Mouse (Mus musculus) liver, embryonic 13.5 days (tissue): ENCODE measurements around the gene Itgb3. TPM values are rescaled to one million over a fixed set of nuclear protein-coding genes. Genes with fewer than 3 reads are reported as not detected.

Experiments used
- ATAC-seq: fragments of 200-750 bp; cut with Nextera tagmentation; 2 replicates; pipeline ENCODE4 v1.8.0; 2017; ENCODE audit warnings: low read depth, mild to moderate bottlenecking, moderate number of reproducible peaks, moderate library complexity
- DNase-seq: peaks from one replicate; pipeline ENCODE4 v3.0.0; 2022
- H3K27ac ChIP-seq: fragments of 300-500 bp; sonication (generic); 2 replicates; pipeline ENCODE4 v1.5.1; 2015; ENCODE audit warnings: moderate library complexity, mild to moderate bottlenecking, inconsistent platforms
- H3K27me3 ChIP-seq: fragments of 300-500 bp; sonication (generic); 2 replicates; pipeline ENCODE4 v1.6.1; 2015; ENCODE audit warnings: mild to moderate bottlenecking, inconsistent platforms
- H3K36me3 ChIP-seq: fragments of 300-500 bp; sonication (generic); 2 replicates; pipeline ENCODE4 v1.6.1; 2015; ENCODE audit warnings: mild to moderate bottlenecking, inconsistent platforms
- H3K4me1 ChIP-seq: fragments of 300-500 bp; sonication (generic); replicated peaks from 2 replicates; pipeline ENCODE4 v1.6.1; 2015; ENCODE audit warnings: inconsistent platforms
- H3K4me2 ChIP-seq: fragments of 300-500 bp; sonication (generic); 2 replicates; pipeline ENCODE4 v1.6.1; 2015; ENCODE audit warnings: inconsistent platforms, mild to moderate bottlenecking, moderate library complexity
- H3K4me3 ChIP-seq: fragments of 300-500 bp; sonication (generic); replicated peaks from 2 replicates; pipeline ENCODE4 v1.5.1; 2015; ENCODE audit warnings: mild to moderate bottlenecking, inconsistent platforms
- H3K9ac ChIP-seq: fragments of 300-500 bp; sonication (generic); 2 replicates; pipeline ENCODE4 v1.6.1; 2015; ENCODE audit warnings: mild to moderate bottlenecking, inconsistent platforms
- H3K9me3 ChIP-seq: fragments of 300-500 bp; sonication (generic); replicated peaks from 2 replicates; pipeline ENCODE4 v1.6.1; 2016; ENCODE audit warnings: inconsistent platforms
- WGBS: fragments of 180-500 bp; shearing (Covaris S2); methylation state at CpG from one replicate; pipeline ENCODE4 v1.1.7; 2015; ENCODE audit not compliant: insufficient replicate concordance; 5-methylcytosine and 5-hydroxymethylcytosine counted together
- polyA plus RNA-seq: library from polyadenylated mRNA; unstranded; fragments of >200 nt; fragmentation: Nextera tagmentation; extraction: Ambion mirVana; gene quantifications from 2 replicates; pipeline ENCODE4 v1.2.1, GENCODE M21; 2015

Itgb3 gene
- polyA plus RNA-seq, 1 experiment from 2014 or later, result 16.5 TPM

DNA sequence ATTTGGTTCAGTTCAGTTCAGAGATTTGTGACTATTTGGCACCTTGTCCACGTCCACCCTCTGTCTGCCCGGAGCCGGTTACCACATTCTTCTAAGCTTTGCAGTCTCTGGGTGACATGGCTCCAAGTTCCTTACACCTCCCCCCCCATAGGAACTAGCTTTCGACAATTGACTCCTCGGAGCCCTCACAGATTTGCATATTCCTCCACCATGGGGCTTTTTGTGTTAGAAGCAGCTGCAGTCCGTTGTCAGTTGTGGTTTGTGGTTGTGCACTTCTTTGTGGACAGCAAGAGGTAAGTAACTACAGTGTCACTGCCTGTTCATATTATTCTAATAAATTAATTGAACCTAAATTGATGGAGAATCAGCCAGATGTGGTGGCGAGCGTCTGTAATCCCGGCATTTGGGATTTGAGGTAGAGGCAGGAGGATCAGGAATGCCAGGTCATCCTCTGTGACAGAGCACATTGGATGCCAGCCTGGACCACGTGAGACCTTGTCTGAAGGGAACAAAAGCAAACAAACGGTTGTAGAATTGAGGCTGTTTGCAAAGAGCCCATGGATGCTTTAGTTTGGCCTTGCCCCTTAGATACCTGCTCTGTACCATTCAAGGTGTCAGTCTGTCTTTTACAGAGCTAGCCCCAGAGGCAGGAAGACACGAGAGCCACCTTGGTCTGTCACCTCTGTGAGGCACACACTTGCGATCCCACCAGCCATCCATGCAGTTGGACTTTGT is 25.0 kb upstream of the Itgb3 start:
- Histone ChIP-seq H3K4me1 (peaks cover 8% of the 10 kb centered on the region; the same call in 1 of the 2 replicates), H3K36me3 (no peaks in the 10 kb centered on the region), H3K9me3 (no peaks in the 10 kb centered on the region), H3K27ac (no peak overlapping the region), H3K27me3 (peaks cover 45% of the 10 kb centered on the region), H3K4me3 (no peak overlapping the region), H3K4me2 (no peak overlapping the region), H3K9ac (no peak overlapping the region)
- no peak for DNase-seq
- ATAC-seq, result no peak
- WGBS, result 34% methylated on average over 13 of the region's 13 CpGs

GRCm38 (mm10) chr11:104585495-104585894 is 22.3 kb upstream of the Itgb3 start:
- H3K9ac ChIP-seq, result no peak overlapping the region
- peaks cover 26% of the 10 kb centered on the region for H3K27me3 ChIP-seq
- H3K27ac ChIP-seq, result no peak overlapping the region
- no peak for DNase-seq
- WGBS, result 62% methylated on average over 5 of the region's 5 CpGs
- H3K9me3 ChIP-seq, result no peaks in the 10 kb centered on the region
- no peak for ATAC-seq
- no peak overlapping the region for H3K4me2 ChIP-seq
- peaks cover 8% of the 10 kb centered on the region; the same call in 1 of the 2 replicates for H3K4me1 ChIP-seq
- H3K4me3 ChIP-seq, result no peak overlapping the region
- H3K36me3 ChIP-seq, result no peaks in the 10 kb centered on the region

DNA sequence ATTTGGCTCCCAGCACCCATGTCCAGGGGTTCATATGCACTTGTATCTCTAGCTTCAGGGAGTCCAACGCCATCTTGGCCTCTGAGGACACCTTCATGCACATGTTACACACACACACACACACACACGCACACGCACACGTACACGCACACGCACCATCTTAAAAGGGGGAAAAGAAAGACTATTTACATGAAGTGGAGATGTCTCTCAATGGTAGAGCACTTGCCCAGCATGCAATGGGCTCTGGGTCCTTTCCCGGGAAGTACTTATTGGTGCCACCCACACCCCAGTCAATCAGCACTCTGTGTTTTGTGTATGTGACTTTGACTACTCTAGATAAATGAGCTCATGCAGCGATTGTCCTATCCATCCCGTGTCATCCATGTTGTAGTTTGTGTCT is 19.9 kb upstream of the Itgb3 start:
- WGBS, result 82% methylated on average over 9 of the region's 9 CpGs
- DNase-seq (no peak), ATAC-seq (no peak)
- Histone ChIP-seq H3K4me2 (no peak overlapping the region), H3K9ac (no peak overlapping the region), H3K9me3 (no peaks in the 10 kb centered on the region), H3K27me3 (peaks cover 4% of the 10 kb centered on the region), H3K27ac (no peak overlapping the region), H3K4me1 (no peaks in the 10 kb centered on the region), H3K36me3 (no peaks in the 10 kb centered on the region), H3K4me3 (no peak overlapping the region)

- H3K4me3 ChIP-seq, result no peak overlapping the region
- H3K36me3 ChIP-seq, result no peaks in the 10 kb centered on the region
- no peaks in the 10 kb centered on the region for H3K4me1 ChIP-seq
- 64% methylated on average over 2 of the region's 2 CpGs for WGBS
- no peak overlapping the region for H3K9ac ChIP-seq
- no peak for ATAC-seq
- no peaks in the 10 kb centered on the region for H3K9me3 ChIP-seq
- H3K27me3 ChIP-seq, result no peaks in the 10 kb centered on the region
- DNase-seq, result no peak
- H3K27ac ChIP-seq, result no peak overlapping the region
- H3K4me2 ChIP-seq, result no peak overlapping the region
Observed at GRCm38 (mm10) chr11:104588513-104588912, 19.3 kb upstream of the Itgb3 start.

- DNase-seq (no peak), ATAC-seq (no peak)
- no peaks in the 10 kb centered on the region for H3K36me3 ChIP-seq
- H3K27ac ChIP-seq, result no peak overlapping the region
- H3K27me3 ChIP-seq, result no peaks in the 10 kb centered on the region
- H3K4me2 ChIP-seq, result no peak overlapping the region
- H3K4me1 ChIP-seq, result no peaks in the 10 kb centered on the region
- no peak overlapping the region for H3K9ac ChIP-seq
- no peaks in the 10 kb centered on the region for H3K9me3 ChIP-seq
- 57% methylated on average over 1 of the region's 1 CpGs for WGBS
- H3K4me3 ChIP-seq, result no peak overlapping the region
Observed at GRCm38 (mm10) chr11:104589570-104589969, 18.2 kb upstream of the Itgb3 start.

GRCm38 (mm10) chr11:104590148-104590547 is 17.7 kb upstream of the Itgb3 start:
- Histone ChIP-seq H3K36me3 (no peaks in the 10 kb centered on the region), H3K4me3 (no peak overlapping the region), H3K9ac (no peak overlapping the region), H3K4me2 (no peak overlapping the region), H3K9me3 (no peaks in the 10 kb centered on the region), H3K27ac (no peak overlapping the region), H3K4me1 (no peaks in the 10 kb centered on the region), H3K27me3 (no peaks in the 10 kb centered on the region)
- ATAC-seq (peak; percentile 59), DNase-seq (peak; percentile 44)
- WGBS, result under 1% methylated on average over 8 of the region's 8 CpGs

- 64% methylated on average over 13 of the region's 13 CpGs for WGBS
- H3K9me3 ChIP-seq, result no peaks in the 10 kb centered on the region
- H3K27me3 ChIP-seq, result no peaks in the 10 kb centered on the region
- no peak overlapping the region for H3K4me3 ChIP-seq
- H3K4me1 ChIP-seq, result no peaks in the 10 kb centered on the region
- H3K36me3 ChIP-seq, result no peaks in the 10 kb centered on the region
- H3K27ac ChIP-seq, result 0 out of 2 replicates have a peak overlapping the region, but pooled peaks have one; percentile 15
- ATAC-seq (no peak), DNase-seq (no peak)
- no peak overlapping the region for H3K4me2 ChIP-seq
- no peak overlapping the region for H3K9ac ChIP-seq
Observed at GRCm38 (mm10) chr11:104592066-104592835, 15.5 kb upstream of the Itgb3 start.

GRCm38 (mm10) chr11:104596365-104596764 is 11.4 kb upstream of the Itgb3 start:
- H3K9me3 ChIP-seq, result no peaks in the 10 kb centered on the region
- ATAC-seq, result no peak
- no peak overlapping the region for H3K9ac ChIP-seq
- no peaks in the 10 kb centered on the region for H3K4me1 ChIP-seq
- WGBS, result 11% methylated on average over 10 of the region's 10 CpGs
- no peaks in the 10 kb centered on the region for H3K27me3 ChIP-seq
- H3K27ac ChIP-seq, result no peak overlapping the region
- peak overlapping the region; percentile 2; the same call in 1 of the 2 replicates for H3K4me2 ChIP-seq
- H3K4me3 ChIP-seq, result no peak overlapping the region
- H3K36me3 ChIP-seq, result no peaks in the 10 kb centered on the region
- DNase-seq, result no peak

- H3K4me3 ChIP-seq, result no peak overlapping the region
- no peaks in the 10 kb centered on the region for H3K36me3 ChIP-seq
- H3K27me3 ChIP-seq, result 0 out of 2 replicates have a peak, but pooled peaks cover under 1% of the 10 kb centered on the region
- no peak for ATAC-seq
- no peak overlapping the region for H3K27ac ChIP-seq
- WGBS, result 61% methylated on average over 13 of the region's 13 CpGs
- no peaks in the 10 kb centered on the region for H3K9me3 ChIP-seq
- no peak overlapping the region for H3K9ac ChIP-seq
- DNase-seq, result no peak
- no peaks in the 10 kb centered on the region for H3K4me1 ChIP-seq
- no peak overlapping the region for H3K4me2 ChIP-seq
Observed at GRCm38 (mm10) chr11:104599265-104599945, 8.4 kb upstream of the Itgb3 start.

DNA sequence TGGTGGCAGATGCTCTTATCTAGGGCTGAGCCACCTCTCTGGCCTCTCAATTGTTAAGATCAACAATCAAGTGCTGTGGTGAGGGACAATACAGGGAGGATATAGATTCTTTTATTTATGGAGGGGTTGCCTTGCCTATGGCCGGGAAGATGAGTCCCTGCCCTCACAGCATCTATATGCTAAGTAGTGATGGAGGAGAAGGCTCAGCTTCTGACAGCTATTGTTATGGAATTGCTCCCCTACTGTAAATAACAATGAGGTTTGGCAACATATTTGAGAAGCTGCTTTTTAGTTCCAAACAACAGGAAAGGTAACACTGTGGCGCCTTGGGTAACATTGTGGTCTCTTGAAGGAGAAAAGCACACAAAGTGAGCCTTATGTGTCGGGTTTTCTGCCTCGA is 7.1 kb upstream of the Itgb3 start:
- H3K27me3 ChIP-seq, result peaks cover 10% of the 10 kb centered on the region
- H3K36me3 ChIP-seq, result no peaks in the 10 kb centered on the region
- no peak overlapping the region for H3K27ac ChIP-seq
- DNase-seq (no peak), ATAC-seq (no peak)
- no peak overlapping the region for H3K4me3 ChIP-seq
- H3K9me3 ChIP-seq, result no peaks in the 10 kb centered on the region
- H3K4me2 ChIP-seq, result no peak overlapping the region
- H3K9ac ChIP-seq, result no peak overlapping the region
- H3K4me1 ChIP-seq, result no peaks in the 10 kb centered on the region
- WGBS, result 60% methylated on average over 4 of the region's 4 CpGs

- H3K4me2 ChIP-seq, result no peak overlapping the region
Observed at GRCm38 (mm10) chr11:104604192-104604591, 3.6 kb upstream of the Itgb3 start.

More at GRCm38 (mm10) chr11:104604192-104604591, 3.6 kb upstream of the Itgb3 start:
- Histone ChIP-seq H3K36me3 (no peaks in the 10 kb centered on the region), H3K27ac (no peak overlapping the region), H3K9me3 (no peaks in the 10 kb centered on the region), H3K9ac (no peak overlapping the region), H3K4me1 (peaks cover 13% of the 10 kb centered on the region), H3K4me3 (no peak overlapping the region), H3K27me3 (peaks cover 45% of the 10 kb centered on the region)
- ATAC-seq, result no peak
- 62% methylated on average over 6 of the region's 6 CpGs for WGBS
- no peak for DNase-seq
